Mouse (Mus musculus) liver, adult 2 months (tissue): ENCODE measurements around the gene Gm11077. TPM values are rescaled to one million over a fixed set of nuclear protein-coding genes. Genes with fewer than 3 reads are reported as not detected.
A peak's percentile ranks its signal among the peaks of the same experiment; 100 is the strongest.

Experiments used
- DNase-seq: peaks from one replicate; pipeline ENCODE4 v3.0.0-alpha.2; 2011; ENCODE audit warnings: low read depth, low spot score; ENCODE audit errors: extremely low read depth
- H3K27ac ChIP-seq: fragments of 200-500 bp; replicated peaks from 2 replicates; pipeline ENCODE4 v1.5.1; 2012; ENCODE audit warnings: low read depth, mild to moderate bottlenecking, control low read depth, inconsistent platforms, low read length; ENCODE audit not compliant: insufficient read depth
- H3K27me3 ChIP-seq: fragments of 200-500 bp; 2 replicates; pipeline ENCODE4 v1.6.1; 2012; ENCODE audit warnings: mild to moderate bottlenecking, moderate library complexity, low read length, inconsistent platforms; ENCODE audit not compliant: control insufficient read depth, insufficient read depth
- H3K36me3 ChIP-seq: fragments of 200-500 bp; 2 replicates; pipeline ENCODE4 v1.6.1; 2012; ENCODE audit warnings: low read length, inconsistent platforms; ENCODE audit not compliant: control insufficient read depth, insufficient read depth
- H3K4me1 ChIP-seq: fragments of 200-500 bp; 2 replicates; pipeline ENCODE4 v1.6.1; 2011; ENCODE audit warnings: low read length; ENCODE audit not compliant: control insufficient read depth, insufficient read depth
- H3K4me3 ChIP-seq: fragments of 200-500 bp; 2 replicates; pipeline ENCODE4 v1.5.1; 2011; ENCODE audit warnings: low read depth, mild to moderate bottlenecking, control low read depth, low read length, moderate library complexity; ENCODE audit not compliant: insufficient read depth
- H3K79me2 ChIP-seq: fragments of 200-500 bp; 2 replicates; pipeline ENCODE4 v1.6.1; 2012; ENCODE audit warnings: inconsistent platforms, mild to moderate bottlenecking, low read length, moderate library complexity; ENCODE audit not compliant: control insufficient read depth, insufficient read depth
- H3K9ac ChIP-seq: fragments of 200-500 bp; 2 replicates; pipeline ENCODE4 v1.6.1; 2012; ENCODE audit warnings: low read depth, mild to moderate bottlenecking, control low read depth, inconsistent platforms, low read length
- CTCF ChIP-seq: fragments of 200-500 bp; IDR thresholded peaks from 2 replicates; pipeline ENCODE4 v1.5.1; 2011; ENCODE audit warnings: low read depth, low read length, control low read depth
- POLR2A ChIP-seq: fragments of 200-500 bp; IDR thresholded peaks from 2 replicates; pipeline ENCODE4 v1.6.1; 2011; ENCODE audit warnings: low read length, control low read depth; ENCODE audit not compliant: insufficient read depth; ENCODE audit errors: extremely low read depth
- WGBS: fragments of 180-500 bp; shearing (Covaris S2); methylation state at CpG from one replicate; pipeline ENCODE4 v1.1.7; 2018; 5-methylcytosine and 5-hydroxymethylcytosine counted together
- polyA plus RNA-seq: library from polyadenylated mRNA; depleted of rRNA; stranded (reverse); fragments of >200 nt; gene quantifications from 2 replicates; pipeline ENCODE4 v1.2.3, GENCODE M21; 2012
- total RNA-seq: library from RNA; depleted of rRNA; stranded (reverse); fragments of >200 nt; gene quantifications from 2 replicates; pipeline ENCODE4 v1.2.3, GENCODE M21; 2014

The Gm11077 gene
- total and polyA plus RNA-seq, 2 experiments, result not detected

- Histone ChIP-seq H3K4me1 (no peaks in the 10 kb centered on the region), H3K79me2 (no peaks in the 10 kb centered on the region), H3K9ac (no peak overlapping the region), H3K4me3 (no peak overlapping the region), H3K36me3 (no peaks in the 10 kb centered on the region), H3K27me3 (no peaks in the 10 kb centered on the region), H3K27ac (no peak overlapping the region)
- 79% methylated on average over 10 of the region's 10 CpGs for WGBS
- DNase-seq, result no peak
- TF ChIP-seq POLR2A (no peak), CTCF (no peak)
Measured at GRCm38 (mm10) chr6:140708059-140708458, 21.0 kb upstream of the Gm11077 start.

- no peak overlapping the region for H3K27ac ChIP-seq
- no peak for DNase-seq
- H3K79me2 ChIP-seq, result no peaks in the 10 kb centered on the region
- no peaks in the 10 kb centered on the region for H3K4me1 ChIP-seq
- H3K36me3 ChIP-seq, result no peaks in the 10 kb centered on the region
- WGBS, result 93% methylated on average over 6 of the region's 6 CpGs
- H3K4me3 ChIP-seq, result no peak overlapping the region
- TF ChIP-seq CTCF (no peak), POLR2A (no peak)
- H3K27me3 ChIP-seq, result no peaks in the 10 kb centered on the region
- H3K9ac ChIP-seq, result no peak overlapping the region
Measured at GRCm38 (mm10) chr6:140709415-140710107, 19.5 kb upstream of the Gm11077 start.

- no peak overlapping the region for H3K27ac ChIP-seq
- no peaks in the 10 kb centered on the region for H3K79me2 ChIP-seq
- no peak overlapping the region for H3K9ac ChIP-seq
- H3K27me3 ChIP-seq, result no peaks in the 10 kb centered on the region
- no peaks in the 10 kb centered on the region for H3K4me1 ChIP-seq
- peak; percentile 30 for DNase-seq
- WGBS, result 10% methylated on average over 11 of the region's 11 CpGs
- no peaks in the 10 kb centered on the region for H3K36me3 ChIP-seq
- TF ChIP-seq CTCF, result peak; percentile 78
- no peak for TF ChIP-seq POLR2A
- H3K4me3 ChIP-seq, result no peak overlapping the region
Measured at GRCm38 (mm10) chr6:140712754-140713153, 16.3 kb upstream of the Gm11077 start.

- no peak overlapping the region for H3K27ac ChIP-seq
Measured at GRCm38 (mm10) chr6:140714905-140715365, 14.1 kb upstream of the Gm11077 start.

GRCm38 (mm10) chr6:140722058-140722457, 7.0 kb upstream of the Gm11077 start:
- Histone ChIP-seq H3K4me3 (no peak overlapping the region), H3K36me3 (no peaks in the 10 kb centered on the region), H3K4me1 (no peaks in the 10 kb centered on the region), H3K9ac (no peak overlapping the region), H3K27ac (no peak overlapping the region), H3K27me3 (no peaks in the 10 kb centered on the region), H3K79me2 (no peaks in the 10 kb centered on the region)
- TF ChIP-seq CTCF, result no peak
- no peak for TF ChIP-seq POLR2A
- no peak for DNase-seq
- WGBS, result 71% methylated on average over 10 of the region's 10 CpGs

More at GRCm38 (mm10) chr6:140714905-140715365, 14.1 kb upstream of the Gm11077 start:
- no peaks in the 10 kb centered on the region for H3K4me1 ChIP-seq
- H3K27me3 ChIP-seq, result no peaks in the 10 kb centered on the region
- no peak overlapping the region for H3K4me3 ChIP-seq
- H3K36me3 ChIP-seq, result no peaks in the 10 kb centered on the region
- H3K79me2 ChIP-seq, result no peaks in the 10 kb centered on the region
- no peak overlapping the region for H3K9ac ChIP-seq
- DNase-seq, result peak; percentile 59
- TF ChIP-seq CTCF, result peak; percentile 89
- no peak for TF ChIP-seq POLR2A
- 15% methylated on average over 10 of the region's 10 CpGs for WGBS

GRCm38 (mm10) chr6:140730669-140731401, 1.8 kb downstream of the Gm11077 start:
- Histone ChIP-seq H3K9ac (no peak overlapping the region), H3K27ac (no peak overlapping the region), H3K4me1 (0 out of 2 replicates have a peak, but pooled peaks cover 2% of the 10 kb centered on the region), H3K4me3 (no peak overlapping the region), H3K36me3 (no peaks in the 10 kb centered on the region), H3K27me3 (no peaks in the 10 kb centered on the region), H3K79me2 (no peaks in the 10 kb centered on the region)
- TF ChIP-seq CTCF (no peak), POLR2A (no peak)
- 67% methylated on average over 6 of the region's 6 CpGs for WGBS
- DNase-seq, result no peak
